Mouse (Mus musculus): ENCODE results near the gene Neurl1a. TPM values are rescaled to one million over a fixed set of nuclear protein-coding genes. Genes with fewer than 3 reads are reported as not detected.
A peak's percentile ranks its signal among the peaks of the same experiment; 100 is the strongest.

The Neurl1a gene
- polyA plus RNA-seq, 1 experiment from 2014 or later, result 5.9 TPM

GRCm38 (mm10) chr19:47161669-47162068 lies 17.0 kb upstream of the Neurl1a start:
- 60% methylated on average over 4 of the region's 4 CpGs for WGBS
- Histone ChIP-seq H3K36me3 (ENCODE audit: control insufficient read depth, insufficient read depth, low read length) (no peaks in the 10 kb centered on the region), H3K27me3 (ENCODE audit: control insufficient read depth, insufficient read depth, low read length) (no peaks in the 10 kb centered on the region), H3K4me2 (replicated peaks; ENCODE audit: low read depth, low read length) (no peak overlapping the region), H3K4me3 (ENCODE audit: low read length) (no peak overlapping the region), H3K9ac (ENCODE audit: low read depth, low read length) (no peak overlapping the region), H3K9me3 (ENCODE audit: control insufficient read depth, low read length) (no peaks in the 10 kb centered on the region), H3K4me1 (ENCODE audit: control insufficient read depth, insufficient read depth, low read length) (no peaks in the 10 kb centered on the region), H3K27ac (ENCODE audit: low read depth, low read length) (no peak overlapping the region)
- no peak for ATAC-seq (ENCODE audit: low FRiP score, low TSS enrichment)

DNA sequence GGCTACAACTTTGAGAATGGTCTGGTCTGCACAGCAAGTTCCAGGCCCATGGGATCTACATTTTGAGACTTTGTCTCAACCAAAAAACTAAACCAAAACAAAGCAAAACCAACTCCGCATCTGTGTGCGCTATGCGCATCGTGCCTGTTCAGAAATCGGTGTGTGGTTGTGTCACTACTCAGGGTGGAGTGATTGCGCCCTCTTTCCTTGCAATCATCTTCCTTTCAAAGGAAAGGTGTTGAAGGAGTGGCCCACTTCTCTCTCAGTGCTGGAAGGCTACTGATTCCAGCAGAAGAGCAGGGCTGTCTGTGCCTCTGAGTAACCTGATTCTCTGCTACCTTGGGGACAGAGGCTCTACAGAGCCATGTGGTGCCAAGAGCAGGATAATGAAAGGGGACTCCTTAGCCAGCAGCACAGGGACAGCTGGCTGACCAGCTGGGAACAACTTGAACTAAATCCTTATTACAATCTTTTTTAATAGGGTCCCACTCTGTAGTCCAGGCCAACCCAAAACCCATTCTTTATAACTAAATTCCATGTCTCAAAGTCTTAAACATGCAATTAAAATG lies 15.4 kb upstream of the Neurl1a start:
- WGBS, result 91% methylated on average over 6 of the region's 6 CpGs
- no peak overlapping the region for H3K9ac ChIP-seq (ENCODE audit: low read depth, low read length)
- H3K4me2 ChIP-seq (replicated peaks; ENCODE audit: low read depth, low read length), result no peak overlapping the region
- H3K4me1 ChIP-seq (ENCODE audit: control insufficient read depth, insufficient read depth, low read length), result no peaks in the 10 kb centered on the region
- no peaks in the 10 kb centered on the region for H3K27me3 ChIP-seq (ENCODE audit: control insufficient read depth, insufficient read depth, low read length)
- H3K27ac ChIP-seq (ENCODE audit: low read depth, low read length), result no peak overlapping the region
- H3K9me3 ChIP-seq (ENCODE audit: control insufficient read depth, low read length), result no peaks in the 10 kb centered on the region
- no peak for ATAC-seq (ENCODE audit: low FRiP score, low TSS enrichment)
- H3K4me3 ChIP-seq (ENCODE audit: low read length), result no peak overlapping the region
- no peaks in the 10 kb centered on the region for H3K36me3 ChIP-seq (ENCODE audit: control insufficient read depth, insufficient read depth, low read length)

DNA sequence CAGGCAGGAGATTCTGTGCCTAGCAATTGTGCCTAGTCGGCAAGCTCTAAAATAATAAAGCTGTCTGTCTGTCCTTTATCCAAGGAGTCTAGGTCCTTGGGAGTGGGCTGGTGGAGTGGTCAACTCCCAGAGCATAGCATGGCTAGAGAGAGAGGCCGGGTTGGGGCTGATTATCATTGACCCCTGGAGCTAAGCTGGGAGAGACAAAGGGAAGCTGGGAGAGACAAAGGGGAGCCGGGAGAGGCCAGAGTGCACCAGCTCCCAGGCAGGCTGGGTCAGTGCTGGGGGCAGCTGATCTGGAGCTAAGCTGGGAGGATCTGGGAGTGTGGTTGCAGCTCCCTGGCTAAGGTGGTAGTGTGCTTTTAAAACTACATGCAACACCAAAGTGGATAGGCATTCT lies 11.9 kb upstream of the Neurl1a start:
- no peaks in the 10 kb centered on the region for H3K4me1 ChIP-seq (ENCODE audit: control insufficient read depth, insufficient read depth, low read length)
- WGBS, result 26% methylated on average over 3 of the region's 3 CpGs

GRCm38 (mm10) chr19:47167617-47168214 lies 10.9 kb upstream of the Neurl1a start:
- no peaks in the 10 kb centered on the region for H3K9me3 ChIP-seq (ENCODE audit: control insufficient read depth, low read length)
- no peak overlapping the region for H3K9ac ChIP-seq (ENCODE audit: low read depth, low read length)
- WGBS, result 61% methylated on average over 7 of the region's 7 CpGs
- H3K4me1 ChIP-seq (ENCODE audit: control insufficient read depth, insufficient read depth, low read length), result no peaks in the 10 kb centered on the region
- no peaks in the 10 kb centered on the region for H3K27me3 ChIP-seq (ENCODE audit: control insufficient read depth, insufficient read depth, low read length)
- H3K4me3 ChIP-seq (ENCODE audit: low read length), result no peak overlapping the region
- ATAC-seq (ENCODE audit: low FRiP score, low TSS enrichment), result no peak
- H3K36me3 ChIP-seq (ENCODE audit: control insufficient read depth, insufficient read depth, low read length), result no peaks in the 10 kb centered on the region
- H3K27ac ChIP-seq (ENCODE audit: low read depth, low read length), result no peak overlapping the region
- peak overlapping the region; percentile 29; the same call in 1 of the 2 replicates for H3K4me2 ChIP-seq (replicated peaks; ENCODE audit: low read depth, low read length)

More for the DNA sequence above, 11.9 kb upstream of the Neurl1a start:
- no peaks in the 10 kb centered on the region for H3K27me3 ChIP-seq (ENCODE audit: control insufficient read depth, insufficient read depth, low read length)
- H3K4me2 ChIP-seq (replicated peaks; ENCODE audit: low read depth, low read length), result no peak overlapping the region
- no peaks in the 10 kb centered on the region for H3K36me3 ChIP-seq (ENCODE audit: control insufficient read depth, insufficient read depth, low read length)
- no peak overlapping the region; the same call in 1 of the 2 replicates for H3K27ac ChIP-seq (ENCODE audit: low read depth, low read length)
- H3K4me3 ChIP-seq (ENCODE audit: low read length), result no peak overlapping the region
- H3K9me3 ChIP-seq (ENCODE audit: control insufficient read depth, low read length), result no peaks in the 10 kb centered on the region
- no peak for ATAC-seq (ENCODE audit: low FRiP score, low TSS enrichment)
- H3K9ac ChIP-seq (ENCODE audit: low read depth, low read length), result no peak overlapping the region

DNA sequence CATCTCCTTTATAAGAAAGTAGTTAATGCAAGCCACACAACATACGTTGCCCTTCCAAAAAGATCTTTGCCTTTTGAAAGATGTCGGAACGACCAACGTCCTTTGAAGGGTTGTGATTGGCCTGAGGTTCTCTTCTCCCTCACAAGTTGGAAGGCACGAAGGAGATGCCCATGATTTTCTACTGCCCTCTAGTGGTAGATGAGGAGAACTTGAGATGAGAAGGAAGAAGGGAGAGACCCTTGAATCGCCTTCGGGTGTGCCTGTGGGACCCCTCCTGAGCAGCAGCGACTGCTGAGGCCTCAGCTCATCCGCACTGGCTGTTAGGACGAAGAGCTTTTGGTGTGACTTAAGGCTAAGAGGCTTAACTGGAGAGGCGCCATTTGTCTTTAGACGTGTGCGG lies 10.4 kb upstream of the Neurl1a start:
- Histone ChIP-seq H3K9ac (ENCODE audit: low read depth, low read length) (no peak overlapping the region), H3K36me3 (ENCODE audit: control insufficient read depth, insufficient read depth, low read length) (no peaks in the 10 kb centered on the region), H3K4me1 (ENCODE audit: control insufficient read depth, insufficient read depth, low read length) (no peaks in the 10 kb centered on the region), H3K4me3 (ENCODE audit: low read length) (no peak overlapping the region), H3K4me2 (replicated peaks; ENCODE audit: low read depth, low read length) (peak overlapping the region; percentile 29), H3K27me3 (ENCODE audit: control insufficient read depth, insufficient read depth, low read length) (no peaks in the 10 kb centered on the region), H3K27ac (ENCODE audit: low read depth, low read length) (no peak overlapping the region), H3K9me3 (ENCODE audit: control insufficient read depth, low read length) (no peaks in the 10 kb centered on the region)
- 8% methylated on average over 13 of the region's 13 CpGs for WGBS
- ATAC-seq (ENCODE audit: low FRiP score, low TSS enrichment), result peak; percentile 49; the same call in 1 of the 2 replicates

GRCm38 (mm10) chr19:47168793-47169412 lies 9.7 kb upstream of the Neurl1a start:
- Histone ChIP-seq H3K4me1 (ENCODE audit: control insufficient read depth, insufficient read depth, low read length) (no peaks in the 10 kb centered on the region), H3K27me3 (ENCODE audit: control insufficient read depth, insufficient read depth, low read length) (no peaks in the 10 kb centered on the region), H3K27ac (ENCODE audit: low read depth, low read length) (no peak overlapping the region), H3K4me2 (replicated peaks; ENCODE audit: low read depth, low read length) (peak overlapping the region; percentile 29), H3K36me3 (ENCODE audit: control insufficient read depth, insufficient read depth, low read length) (no peaks in the 10 kb centered on the region), H3K4me3 (ENCODE audit: low read length) (no peak overlapping the region), H3K9me3 (ENCODE audit: control insufficient read depth, low read length) (no peaks in the 10 kb centered on the region), H3K9ac (ENCODE audit: low read depth, low read length) (no peak overlapping the region)
- ATAC-seq (ENCODE audit: low FRiP score, low TSS enrichment), result peak; percentile 66; the same call in 1 of the 2 replicates
- 27% methylated on average over 11 of the region's 11 CpGs for WGBS

- peaks cover 12% of the 10 kb centered on the region; the same call in 1 of the 2 replicates for H3K27me3 ChIP-seq (ENCODE audit: control insufficient read depth, insufficient read depth, low read length)
- no peak overlapping the region for H3K9ac ChIP-seq (ENCODE audit: low read depth, low read length)
- H3K36me3 ChIP-seq (ENCODE audit: control insufficient read depth, insufficient read depth, low read length), result no peaks in the 10 kb centered on the region
- no peak for ATAC-seq (ENCODE audit: low FRiP score, low TSS enrichment)
- no peaks in the 10 kb centered on the region for H3K9me3 ChIP-seq (ENCODE audit: control insufficient read depth, low read length)
- no peak overlapping the region for H3K27ac ChIP-seq (ENCODE audit: low read depth, low read length)
- WGBS, result 54% methylated on average over 3 of the region's 3 CpGs
- no peak overlapping the region for H3K4me3 ChIP-seq (ENCODE audit: low read length)
- H3K4me1 ChIP-seq (ENCODE audit: control insufficient read depth, insufficient read depth, low read length), result peaks cover 7% of the 10 kb centered on the region; the same call in 1 of the 2 replicates
- no peak overlapping the region for H3K4me2 ChIP-seq (replicated peaks; ENCODE audit: low read depth, low read length)
Measured at GRCm38 (mm10) chr19:47174515-47174914, 4.1 kb upstream of the Neurl1a start.

DNA sequence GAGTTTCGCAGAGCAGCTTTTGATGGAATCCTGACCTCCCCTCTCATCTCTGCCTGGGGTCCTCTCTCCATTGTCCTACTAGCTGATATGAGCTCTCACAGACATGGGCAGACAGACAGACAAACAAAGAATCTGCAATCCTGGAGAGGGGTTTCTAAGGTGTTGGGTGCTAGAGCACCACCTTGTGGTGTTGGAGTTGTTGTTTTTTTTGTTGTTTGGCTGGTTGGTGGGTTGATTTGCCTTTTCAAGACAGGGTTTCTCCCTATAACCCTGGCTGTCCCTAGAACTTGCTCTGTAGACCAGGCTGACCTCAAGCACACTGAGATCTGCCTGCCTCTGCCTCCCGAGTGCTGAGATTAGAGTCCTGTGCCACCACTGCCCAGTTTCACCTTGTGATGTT lies 3.1 kb upstream of the Neurl1a start:
- no peak overlapping the region for H3K4me3 ChIP-seq (ENCODE audit: low read length)
- no peak overlapping the region for H3K4me2 ChIP-seq (replicated peaks; ENCODE audit: low read depth, low read length)
- no peak for ATAC-seq (ENCODE audit: low FRiP score, low TSS enrichment)
- H3K9me3 ChIP-seq (ENCODE audit: control insufficient read depth, low read length), result no peaks in the 10 kb centered on the region
- no peaks in the 10 kb centered on the region for H3K36me3 ChIP-seq (ENCODE audit: control insufficient read depth, insufficient read depth, low read length)
- H3K9ac ChIP-seq (ENCODE audit: low read depth, low read length), result no peak overlapping the region
- H3K27me3 ChIP-seq (ENCODE audit: control insufficient read depth, insufficient read depth, low read length), result peaks cover 22% of the 10 kb centered on the region; the same call in 1 of the 2 replicates
- peaks cover 10% of the 10 kb centered on the region; the same call in 1 of the 2 replicates for H3K4me1 ChIP-seq (ENCODE audit: control insufficient read depth, insufficient read depth, low read length)
- 70% methylated on average over 1 of the region's 2 CpGs for WGBS
- no peak overlapping the region for H3K27ac ChIP-seq (ENCODE audit: low read depth, low read length)

DNA sequence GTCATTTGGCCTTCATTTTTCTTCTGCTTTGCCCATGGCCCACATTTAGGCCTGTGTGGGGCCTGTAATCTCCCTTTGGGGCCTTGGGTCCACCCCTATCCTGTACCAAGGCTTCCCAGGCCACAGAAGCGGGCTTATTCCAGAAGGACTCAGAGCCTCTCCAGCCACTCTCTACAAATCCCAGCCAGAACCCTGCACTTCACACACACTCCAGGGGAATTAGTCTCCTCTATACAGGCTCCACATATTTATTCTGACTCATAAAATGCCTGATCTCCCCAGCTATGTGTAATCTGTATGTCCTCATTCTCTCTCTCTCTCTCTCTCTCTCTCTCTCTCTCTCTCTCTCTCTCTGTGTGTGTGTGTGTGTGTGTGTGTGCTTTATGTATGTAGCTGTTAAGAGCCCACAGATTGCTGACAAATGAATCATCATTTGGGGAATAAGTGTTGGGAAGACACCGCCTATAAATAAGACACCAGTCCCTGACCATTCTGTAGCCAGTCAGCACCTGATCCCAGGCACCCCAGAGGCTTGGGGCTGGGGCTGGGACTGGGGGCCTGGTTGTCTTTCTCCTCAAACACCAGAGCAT lies 1.6 kb upstream of the Neurl1a start:
- H3K4me3 ChIP-seq (ENCODE audit: low read length), result no peak overlapping the region
- no peak overlapping the region for H3K9ac ChIP-seq (ENCODE audit: low read depth, low read length)
- H3K9me3 ChIP-seq (ENCODE audit: control insufficient read depth, low read length), result peaks cover 2% of the 10 kb centered on the region; the same call in 1 of the 2 replicates
- H3K4me2 ChIP-seq (replicated peaks; ENCODE audit: low read depth, low read length), result no peak overlapping the region
- 89% methylated on average over 2 of the region's 2 CpGs for WGBS
- H3K4me1 ChIP-seq (ENCODE audit: control insufficient read depth, insufficient read depth, low read length), result peaks cover 10% of the 10 kb centered on the region; the same call in 1 of the 2 replicates
- no peak for ATAC-seq (ENCODE audit: low FRiP score, low TSS enrichment)
- no peaks in the 10 kb centered on the region for H3K36me3 ChIP-seq (ENCODE audit: control insufficient read depth, insufficient read depth, low read length)
- H3K27me3 ChIP-seq (ENCODE audit: control insufficient read depth, insufficient read depth, low read length), result peaks cover 27% of the 10 kb centered on the region; the same call in 1 of the 2 replicates
- no peak overlapping the region for H3K27ac ChIP-seq (ENCODE audit: low read depth, low read length)

All from kidney, embryonic 14.5 days (tissue).